Mouse (Mus musculus) gastrocnemius, postnatal 4 days (tissue): ENCODE measurements at regions not wholly inside any gene's neighbourhood (a gene's known extent, or its start where the extent isn't known, plus 50 kb on each side); places are given as distances from the start of the nearest gene placed in this dataset.
"Not testable (repeated sequence)": the region's sequence is repeated elsewhere in the genome, so short reads cannot be mapped to it uniquely, and the experiment has no call there.

ENCODE experiments used
- DNase-seq, 2 experiments: peaks; one replicate each; pipeline ENCODE4 v3.0.0; 2021 to 2022; ENCODE audit warnings: low spot score in 2 of 2, mixed read lengths in 2 of 2

GRCm38 (mm10) chr14:26319821-26320220, 62.1 kb downstream of the Duxbl3 start:
- not testable (repeated sequence) for DNase-seq

- DNase-seq = no peak
These were observed 63.0 kb downstream of the Duxbl3 start for GRCm38 (mm10) chr14:26320736-26321135.

- no peak for DNase-seq
These were observed 70.8 kb downstream of the Duxbl3 start for GRCm38 (mm10) chr14:26328562-26328961.

- DNase-seq = no peak
These were observed 83.3 kb downstream of the Duxbl3 start for GRCm38 (mm10) chr14:26341111-26341510.

GRCm38 (mm10) chr14:26345227-26345626, 87.5 kb downstream of the Duxbl3 start:
- DNase-seq = no peak

- DNase-seq = no peak
These were observed 89.5 kb downstream of the Duxbl3 start for GRCm38 (mm10) chr14:26347296-26347695.

GRCm38 (mm10) chr14:26352927-26353326, 95.2 kb downstream of the Duxbl3 start:
- no peak for DNase-seq

- peak in 1 of 2 experiments; percentile 14 for DNase-seq
These were observed 99.5 kb downstream of the Duxbl3 start for GRCm38 (mm10) chr14:26357242-26357641.

- DNase-seq = no peak
These were observed 100.2 kb downstream of the Duxbl3 start for GRCm38 (mm10) chr14:26357996-26358395.

- no peak for DNase-seq
These were observed 102.3 kb downstream of the Duxbl3 start for GRCm38 (mm10) chr14:26360071-26360470.

GRCm38 (mm10) chr14:26361206-26361605, 103.4 kb downstream of the Duxbl3 start:
- DNase-seq = no peak
